Mouse (Mus musculus): ENCODE measurements around the gene Trh. TPM values are rescaled to one million over a fixed set of nuclear protein-coding genes. Genes with fewer than 3 reads are reported as not detected.

Gene Trh
- 5.0 and 6.7 TPM in 2 replicates for polyA plus RNA-seq (2015; fragmentation: Nextera tagmentation; extraction: Ambion mirVana)

GRCm38 (mm10) chr6:92244591-92244990, at the start of gene Trh:
TSS of gene Trh (minus strand) at chr6:92244650.
- H3K27ac ChIP-seq: no peak within 1 kb of the TSS
- no peak; the same call in 1 of the 2 replicates for ATAC-seq (replicated peaks; ENCODE audit: low FRiP score)
- peak within 1 kb of the TSS; percentile 72 for H3K4me2 ChIP-seq
- H3K4me3 ChIP-seq (replicated peaks): peak within 1 kb of the TSS; percentile 41
- peaks cover 50% of the 10 kb centered on the region for H3K27me3 ChIP-seq
- H3K9ac ChIP-seq: no peak within 1 kb of the TSS; the same call in 1 of the 2 replicates
- peaks cover 10% of the 10 kb centered on the region for H3K4me1 ChIP-seq
- H3K9me3 ChIP-seq (replicated peaks): no peaks in the 10 kb centered on the region
- no peaks in the 10 kb centered on the region for H3K36me3 ChIP-seq
- WGBS: 1% methylated on average over 31 of the region's 31 CpGs

- Histone ChIP-seq H3K9me3 (replicated peaks) (no peaks in the 10 kb centered on the region), H3K4me3 (replicated peaks) (no peak overlapping the region), H3K4me2 (no peak overlapping the region), H3K27ac (no peak overlapping the region), H3K9ac (no peak overlapping the region), H3K27me3 (0 out of 2 replicates have a peak, but pooled peaks cover 3% of the 10 kb centered on the region), H3K36me3 (no peaks in the 10 kb centered on the region), H3K4me1 (no peaks in the 10 kb centered on the region)
- WGBS: 74% methylated on average over 3 of the region's 3 CpGs
- no peak for ATAC-seq (replicated peaks; ENCODE audit: low FRiP score)
Measured at GRCm38 (mm10) chr6:92290826-92291225, 46.4 kb upstream of the Trh start.

- WGBS: 55% methylated on average over 4 of the region's 4 CpGs
- H3K4me2 ChIP-seq: no peak overlapping the region
- H3K27ac ChIP-seq: no peak overlapping the region
- no peak for ATAC-seq (replicated peaks; ENCODE audit: low FRiP score)
- no peak overlapping the region for H3K9ac ChIP-seq
- no peaks in the 10 kb centered on the region for H3K4me1 ChIP-seq
- 0 out of 2 replicates have a peak, but pooled peaks cover 3% of the 10 kb centered on the region for H3K27me3 ChIP-seq
- H3K9me3 ChIP-seq (replicated peaks): no peaks in the 10 kb centered on the region
- H3K36me3 ChIP-seq: no peaks in the 10 kb centered on the region
- H3K4me3 ChIP-seq (replicated peaks): no peak overlapping the region
Measured at GRCm38 (mm10) chr6:92286889-92287288, 42.4 kb upstream of the Trh start.

- no peak overlapping the region for H3K9ac ChIP-seq
- H3K27me3 ChIP-seq: 0 out of 2 replicates have a peak, but pooled peaks cover 3% of the 10 kb centered on the region
- 30% methylated on average over 4 of the region's 4 CpGs for WGBS
- no peak for ATAC-seq (replicated peaks; ENCODE audit: low FRiP score)
- no peak overlapping the region for H3K27ac ChIP-seq
- H3K9me3 ChIP-seq (replicated peaks): no peaks in the 10 kb centered on the region
- no peak overlapping the region for H3K4me3 ChIP-seq (replicated peaks)
- H3K36me3 ChIP-seq: no peaks in the 10 kb centered on the region
- H3K4me2 ChIP-seq: no peak overlapping the region
- no peaks in the 10 kb centered on the region for H3K4me1 ChIP-seq
Measured at GRCm38 (mm10) chr6:92286258-92286888, 41.9 kb upstream of the Trh start.

- 0 out of 2 replicates have a peak, but pooled peaks cover 3% of the 10 kb centered on the region for H3K27me3 ChIP-seq
- WGBS: 76% methylated on average over 4 of the region's 4 CpGs
- H3K4me2 ChIP-seq: no peak overlapping the region
Measured at GRCm38 (mm10) chr6:92285559-92285958, 41.1 kb upstream of the Trh start.

GRCm38 (mm10) chr6:92277179-92277578, 32.7 kb upstream of the Trh start:
- H3K4me2 ChIP-seq: no peak overlapping the region
- no peaks in the 10 kb centered on the region for H3K4me1 ChIP-seq
- no peak for ATAC-seq (replicated peaks; ENCODE audit: low FRiP score)
- 81% methylated on average over 1 of the region's 1 CpGs for WGBS
- no peak overlapping the region for H3K27ac ChIP-seq
- H3K9me3 ChIP-seq (replicated peaks): no peaks in the 10 kb centered on the region
- no peaks in the 10 kb centered on the region for H3K27me3 ChIP-seq
- no peaks in the 10 kb centered on the region for H3K36me3 ChIP-seq
- H3K4me3 ChIP-seq (replicated peaks): no peak overlapping the region
- no peak overlapping the region for H3K9ac ChIP-seq

More at GRCm38 (mm10) chr6:92285559-92285958, 41.1 kb upstream of the Trh start:
- Histone ChIP-seq H3K36me3 (no peaks in the 10 kb centered on the region), H3K9ac (no peak overlapping the region), H3K4me1 (no peaks in the 10 kb centered on the region), H3K4me3 (replicated peaks) (no peak overlapping the region), H3K27ac (no peak overlapping the region), H3K9me3 (replicated peaks) (no peaks in the 10 kb centered on the region)
- no peak for ATAC-seq (replicated peaks; ENCODE audit: low FRiP score)

- Histone ChIP-seq H3K4me1 (no peaks in the 10 kb centered on the region), H3K27me3 (no peaks in the 10 kb centered on the region), H3K36me3 (no peaks in the 10 kb centered on the region), H3K9me3 (replicated peaks) (no peaks in the 10 kb centered on the region), H3K9ac (no peak overlapping the region), H3K4me3 (replicated peaks) (no peak overlapping the region), H3K4me2 (no peak overlapping the region), H3K27ac (no peak overlapping the region)
- no peak for ATAC-seq (replicated peaks; ENCODE audit: low FRiP score)
- WGBS: 80% methylated on average over 6 of the region's 6 CpGs
Measured at GRCm38 (mm10) chr6:92273652-92274322, 29.3 kb upstream of the Trh start.

GRCm38 (mm10) chr6:92272601-92273000, 28.2 kb upstream of the Trh start:
- no peak overlapping the region for H3K9ac ChIP-seq
- no peaks in the 10 kb centered on the region for H3K4me1 ChIP-seq
- no peaks in the 10 kb centered on the region for H3K27me3 ChIP-seq
- no peak overlapping the region for H3K27ac ChIP-seq
- no peaks in the 10 kb centered on the region for H3K36me3 ChIP-seq
- H3K4me3 ChIP-seq (replicated peaks): no peak overlapping the region
- no peaks in the 10 kb centered on the region for H3K9me3 ChIP-seq (replicated peaks)
- ATAC-seq (replicated peaks; ENCODE audit: low FRiP score): no peak
- WGBS: 65% methylated on average over 3 of the region's 3 CpGs
- no peak overlapping the region for H3K4me2 ChIP-seq

- Histone ChIP-seq H3K4me2 (no peak overlapping the region), H3K27me3 (no peaks in the 10 kb centered on the region), H3K36me3 (no peaks in the 10 kb centered on the region), H3K4me3 (replicated peaks) (no peak overlapping the region), H3K9ac (no peak overlapping the region), H3K27ac (no peak overlapping the region), H3K4me1 (no peaks in the 10 kb centered on the region), H3K9me3 (replicated peaks) (no peaks in the 10 kb centered on the region)
- 0 out of 2 replicates have a peak, but pooled peaks have one; percentile 40 for ATAC-seq (replicated peaks; ENCODE audit: low FRiP score)
- WGBS: 11% methylated on average over 4 of the region's 4 CpGs
Measured at GRCm38 (mm10) chr6:92269019-92269418, 24.6 kb upstream of the Trh start.

- H3K4me3 ChIP-seq (replicated peaks): no peak overlapping the region
- H3K9ac ChIP-seq: no peak overlapping the region
- H3K4me2 ChIP-seq: no peak overlapping the region
- H3K4me1 ChIP-seq: no peaks in the 10 kb centered on the region
- no peak overlapping the region for H3K27ac ChIP-seq
- H3K9me3 ChIP-seq (replicated peaks): no peaks in the 10 kb centered on the region
- WGBS: 63% methylated on average over 1 of the region's 1 CpGs
- H3K36me3 ChIP-seq: no peaks in the 10 kb centered on the region
- ATAC-seq (replicated peaks; ENCODE audit: low FRiP score): no peak
- H3K27me3 ChIP-seq: no peaks in the 10 kb centered on the region
Measured at GRCm38 (mm10) chr6:92268001-92268400, 23.6 kb upstream of the Trh start.

GRCm38 (mm10) chr6:92261162-92261843, 16.9 kb upstream of the Trh start:
- ATAC-seq (replicated peaks; ENCODE audit: low FRiP score): peak; percentile 58
- Histone ChIP-seq H3K4me2 (no peak overlapping the region), H3K36me3 (no peaks in the 10 kb centered on the region), H3K4me3 (replicated peaks) (no peak overlapping the region), H3K27ac (peak overlapping the region; percentile 81), H3K27me3 (no peaks in the 10 kb centered on the region), H3K9ac (no peak overlapping the region), H3K9me3 (replicated peaks) (no peaks in the 10 kb centered on the region), H3K4me1 (peaks cover 8% of the 10 kb centered on the region; the same call in 1 of the 2 replicates)
- 46% methylated on average over 4 of the region's 4 CpGs for WGBS

GRCm38 (mm10) chr6:92255346-92255745, 10.9 kb upstream of the Trh start:
- Histone ChIP-seq H3K4me2 (no peak overlapping the region), H3K36me3 (no peaks in the 10 kb centered on the region), H3K4me1 (no peaks in the 10 kb centered on the region), H3K27ac (no peak overlapping the region), H3K4me3 (replicated peaks) (no peak overlapping the region), H3K9me3 (replicated peaks) (peaks cover 5% of the 10 kb centered on the region; the same call in 1 of the 2 replicates), H3K9ac (no peak overlapping the region), H3K27me3 (no peaks in the 10 kb centered on the region)
- no peak for ATAC-seq (replicated peaks; ENCODE audit: low FRiP score)

All from kidney, embryonic 15.5 days (tissue).